Mouse (Mus musculus): ENCODE data around the gene Tnp1. TPM values are rescaled to one million over a fixed set of nuclear protein-coding genes. Genes with fewer than 3 reads are reported as not detected.

Tnp1 gene
- total RNA-seq (2015) (not detected in 2 replicates), total RNA-seq (2017) (not detected in 2 replicates)

DNA sequence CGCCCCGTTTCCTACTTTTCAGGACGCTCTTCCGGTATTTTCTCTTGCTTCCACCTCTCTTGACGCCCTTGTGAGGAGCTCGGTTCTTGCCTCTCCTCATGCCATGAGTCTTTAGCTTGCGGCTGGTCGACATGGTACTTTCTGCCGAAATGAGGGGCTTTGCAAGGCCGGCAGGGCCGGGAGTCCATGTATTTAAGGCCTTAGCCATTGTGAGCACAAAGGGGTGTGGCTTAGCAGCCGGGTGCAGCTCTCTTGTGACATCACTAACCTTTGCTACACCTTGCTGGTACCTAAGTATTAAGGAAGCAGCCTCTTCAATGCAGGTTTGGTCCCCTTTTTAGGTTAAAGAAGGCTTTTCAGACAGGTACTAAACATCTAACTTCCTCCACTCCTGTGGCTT lies at the start of gene Tnp1:
Gene Tnp1, minus strand, starts transcription at position 179 of the 400 bp plus-strand sequence.
- no peak for ATAC-seq (ENCODE audit: poor library complexity, severe bottlenecking)

GRCm38 (mm10) chr1:73064336-73064735 lies 48.6 kb upstream of the Tnp1 start:
- no peak for ATAC-seq (ENCODE audit: poor library complexity, severe bottlenecking)

DNA sequence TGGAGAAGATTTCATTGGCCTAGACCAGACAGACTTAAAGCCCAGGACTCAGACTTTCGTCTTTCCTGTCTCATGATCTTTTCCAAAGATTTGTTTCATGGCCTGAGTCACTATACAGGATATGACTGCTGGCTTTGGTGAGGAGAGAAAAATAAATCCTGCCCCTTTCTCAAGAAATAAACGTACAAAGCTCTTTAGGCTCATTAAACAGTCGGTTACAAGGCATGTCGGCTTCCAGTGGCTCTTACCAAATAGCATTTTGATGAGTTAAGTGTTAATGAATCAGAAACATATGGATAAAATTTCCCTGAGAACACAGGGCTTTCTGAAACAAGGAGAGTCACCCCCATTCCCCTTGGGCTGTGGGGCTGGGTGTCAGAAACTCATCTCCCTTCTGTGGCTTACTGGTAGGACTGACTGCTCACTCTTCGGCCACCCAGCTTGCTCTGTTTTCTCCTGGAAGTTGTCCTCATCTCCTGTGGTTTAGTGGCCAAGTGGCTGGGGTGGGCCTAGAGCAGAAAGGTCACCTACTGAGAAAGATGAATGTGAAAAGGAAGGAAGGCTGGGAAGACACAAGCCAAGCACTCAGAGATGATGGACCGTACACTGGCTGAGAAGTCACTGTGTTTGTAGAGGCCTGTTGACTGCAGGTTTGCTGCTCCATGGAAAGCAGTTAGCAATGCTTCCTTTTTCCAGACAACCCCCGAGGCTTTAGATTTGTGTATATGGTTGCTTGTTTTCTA lies 46.0 kb upstream of the Tnp1 start:
- ATAC-seq (ENCODE audit: poor library complexity, severe bottlenecking) = no peak

DNA sequence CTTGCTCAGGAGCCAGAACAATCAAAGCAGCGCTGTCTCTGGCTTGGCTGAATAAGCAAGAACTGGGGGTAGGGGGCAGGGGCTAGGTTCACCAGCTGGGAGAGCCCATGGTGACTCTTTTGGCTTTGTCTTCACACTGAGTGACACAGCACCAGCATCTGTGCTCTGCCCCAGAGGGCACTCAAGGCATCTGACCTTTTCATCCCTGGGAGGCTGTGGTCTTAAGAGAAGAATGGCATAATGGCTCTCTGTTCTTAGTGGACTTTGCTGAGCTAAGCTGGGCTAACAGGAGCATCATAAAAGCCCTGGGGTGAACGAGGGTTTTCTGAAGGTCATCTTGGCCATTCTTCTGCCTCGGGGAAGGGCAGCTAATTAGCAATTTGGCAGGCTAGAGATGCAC lies 44.6 kb upstream of the Tnp1 start:
- ATAC-seq (ENCODE audit: poor library complexity, severe bottlenecking) = no peak

- ATAC-seq (ENCODE audit: poor library complexity, severe bottlenecking) = no peak
These were observed 40.7 kb upstream of the Tnp1 start for GRCm38 (mm10) chr1:73056266-73057001.

- no peak for ATAC-seq (ENCODE audit: poor library complexity, severe bottlenecking)
These were observed 40.1 kb upstream of the Tnp1 start for GRCm38 (mm10) chr1:73055820-73056219.

DNA sequence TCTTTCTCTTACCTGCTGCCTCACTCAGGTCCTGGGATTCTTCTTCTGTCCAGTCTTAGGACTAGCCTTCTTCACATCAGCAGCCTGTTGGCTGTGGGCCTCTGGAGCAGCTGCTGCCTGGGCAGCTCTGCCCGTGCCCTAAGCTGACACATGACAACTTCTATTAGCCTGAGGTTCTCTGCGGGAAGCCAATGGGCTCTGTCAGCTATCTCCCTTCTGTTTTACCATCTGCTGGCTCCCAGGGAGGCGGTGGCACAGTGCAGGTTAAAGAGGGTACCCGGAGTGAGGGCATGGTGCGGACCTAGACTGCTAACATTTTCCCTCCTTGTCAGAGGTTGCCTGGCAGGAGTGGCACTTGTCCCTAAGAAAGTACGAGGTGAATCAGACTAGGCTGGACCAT lies 39.5 kb upstream of the Tnp1 start:
- ATAC-seq (ENCODE audit: poor library complexity, severe bottlenecking) = no peak

- ATAC-seq (ENCODE audit: poor library complexity, severe bottlenecking) = no peak
These were observed 38.0 kb upstream of the Tnp1 start for GRCm38 (mm10) chr1:73053545-73054326.

- no peak for ATAC-seq (ENCODE audit: poor library complexity, severe bottlenecking)
These were observed 31.4 kb upstream of the Tnp1 start for GRCm38 (mm10) chr1:73046896-73047672.

DNA sequence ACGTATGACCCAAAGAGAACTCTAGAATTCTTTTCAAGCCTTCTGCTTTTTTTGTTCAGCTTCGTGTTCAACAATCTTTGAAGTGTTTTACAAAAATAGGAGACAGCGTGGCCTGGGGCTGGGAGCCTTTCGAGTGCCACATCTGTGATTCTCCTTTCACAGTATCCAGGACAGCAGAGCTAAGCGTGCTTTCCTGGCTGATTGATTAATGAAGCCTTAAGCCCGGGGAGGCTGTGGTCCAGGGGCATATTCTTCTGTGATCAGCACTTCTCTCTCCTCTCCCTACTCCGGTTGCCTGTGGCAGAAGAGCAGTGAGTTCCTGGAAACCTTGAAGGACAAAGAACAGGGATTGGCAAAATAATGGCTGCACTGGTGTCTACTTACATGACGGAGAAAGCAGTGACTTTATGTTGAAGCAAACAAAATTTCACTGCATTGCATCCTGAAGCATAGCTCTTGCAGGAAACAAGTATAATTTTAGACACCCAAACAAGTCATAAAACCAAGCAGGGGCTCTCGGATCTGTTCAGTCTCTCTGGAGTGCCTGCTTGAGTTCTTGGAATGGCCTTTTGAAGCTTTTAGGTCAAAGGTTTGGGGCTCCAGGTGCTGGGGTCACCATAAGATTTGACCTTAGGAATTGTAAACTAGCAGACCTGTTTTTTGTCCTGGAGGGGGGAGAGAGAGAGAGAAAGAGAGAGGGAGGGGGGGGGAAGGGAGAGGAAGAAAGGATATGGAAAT lies 30.4 kb upstream of the Tnp1 start:
- ATAC-seq (ENCODE audit: poor library complexity, severe bottlenecking) = no peak

DNA sequence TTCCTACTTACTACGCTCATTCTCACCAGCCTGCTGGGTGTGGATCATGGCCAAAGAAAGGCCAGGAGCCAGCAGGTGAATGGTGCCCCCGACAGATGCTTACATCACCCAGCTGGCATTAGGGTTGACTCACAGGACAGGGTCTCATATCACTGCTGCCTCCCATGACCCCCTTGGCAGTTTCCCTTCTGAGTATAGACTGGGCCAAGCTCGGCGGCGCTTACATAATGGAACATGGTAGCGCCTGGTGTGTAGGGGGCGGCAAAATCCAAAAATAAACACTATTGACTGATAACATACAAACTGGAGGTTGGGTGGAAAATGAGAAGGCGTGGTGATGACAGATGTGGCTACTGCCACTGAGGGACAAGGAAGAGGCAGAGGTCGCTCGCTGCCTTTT lies 28.0 kb upstream of the Tnp1 start:
- no peak for ATAC-seq (ENCODE audit: poor library complexity, severe bottlenecking)

DNA sequence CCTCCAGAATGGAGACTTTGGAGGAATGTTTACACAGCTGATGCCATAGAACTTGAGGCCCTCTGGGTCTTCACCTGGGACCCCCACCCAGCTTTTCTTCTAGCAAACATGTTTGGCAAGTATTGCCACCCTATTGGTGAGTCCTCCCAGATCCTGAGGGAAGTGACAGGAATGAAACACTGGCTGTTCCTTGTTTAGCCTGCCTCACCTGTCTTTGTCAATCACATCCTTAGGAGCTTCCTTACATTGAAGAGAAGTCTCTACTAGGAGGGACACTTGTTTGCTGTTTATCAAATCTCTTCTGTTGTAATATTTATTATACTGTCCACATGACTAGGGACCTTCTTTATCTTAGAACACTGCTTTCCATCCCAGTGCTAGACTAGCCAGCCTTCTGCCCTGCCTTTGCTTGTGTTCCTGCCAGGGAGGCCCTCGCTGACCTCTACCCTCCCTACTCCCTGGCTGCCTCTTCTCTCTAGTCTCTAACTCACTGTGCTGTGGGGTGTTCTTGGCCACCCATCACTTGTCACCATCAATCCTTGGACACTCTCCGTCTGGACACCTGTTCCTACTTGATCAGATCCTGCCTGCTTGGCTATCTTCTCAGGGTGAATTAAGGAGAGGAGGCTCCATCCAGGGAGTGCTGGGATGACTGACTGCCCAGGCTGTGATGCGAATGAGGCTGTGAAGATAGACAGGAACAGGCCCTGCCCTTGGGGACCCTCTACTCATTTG lies 25.1 kb upstream of the Tnp1 start:
- no peak for ATAC-seq (ENCODE audit: poor library complexity, severe bottlenecking)

DNA sequence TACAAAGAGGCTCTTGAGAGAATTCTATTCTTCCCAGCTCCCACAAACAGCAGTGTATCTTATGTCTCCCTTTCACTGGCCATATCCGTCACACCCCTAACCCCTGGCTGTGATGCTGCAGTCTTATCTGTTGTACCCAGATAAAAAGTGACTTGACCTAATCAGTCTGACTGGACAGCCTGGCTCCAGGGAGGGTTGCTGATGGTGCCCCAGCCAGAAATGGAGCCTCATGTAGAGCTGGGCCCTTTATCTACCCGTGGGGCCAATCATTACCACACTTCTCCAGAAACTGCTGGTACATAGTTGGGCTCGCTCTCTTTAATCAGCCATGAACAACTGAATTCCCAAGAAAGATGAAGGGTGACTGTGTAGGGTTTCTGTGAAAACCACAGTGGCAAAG lies 22.8 kb upstream of the Tnp1 start:
- no peak for ATAC-seq (ENCODE audit: poor library complexity, severe bottlenecking)

- ATAC-seq (ENCODE audit: poor library complexity, severe bottlenecking) = no peak
These were observed 20.8 kb upstream of the Tnp1 start for GRCm38 (mm10) chr1:73036536-73036935.

GRCm38 (mm10) chr1:73035726-73036125 lies 20.0 kb upstream of the Tnp1 start:
- no peak for ATAC-seq (ENCODE audit: poor library complexity, severe bottlenecking)

GRCm38 (mm10) chr1:73032491-73032890 lies 16.8 kb upstream of the Tnp1 start:
- no peak for ATAC-seq (ENCODE audit: poor library complexity, severe bottlenecking)

GRCm38 (mm10) chr1:73028741-73029140 lies 13.0 kb upstream of the Tnp1 start:
- ATAC-seq (ENCODE audit: poor library complexity, severe bottlenecking) = no peak

GRCm38 (mm10) chr1:73027381-73027780 lies 11.7 kb upstream of the Tnp1 start:
- no peak for ATAC-seq (ENCODE audit: poor library complexity, severe bottlenecking)

DNA sequence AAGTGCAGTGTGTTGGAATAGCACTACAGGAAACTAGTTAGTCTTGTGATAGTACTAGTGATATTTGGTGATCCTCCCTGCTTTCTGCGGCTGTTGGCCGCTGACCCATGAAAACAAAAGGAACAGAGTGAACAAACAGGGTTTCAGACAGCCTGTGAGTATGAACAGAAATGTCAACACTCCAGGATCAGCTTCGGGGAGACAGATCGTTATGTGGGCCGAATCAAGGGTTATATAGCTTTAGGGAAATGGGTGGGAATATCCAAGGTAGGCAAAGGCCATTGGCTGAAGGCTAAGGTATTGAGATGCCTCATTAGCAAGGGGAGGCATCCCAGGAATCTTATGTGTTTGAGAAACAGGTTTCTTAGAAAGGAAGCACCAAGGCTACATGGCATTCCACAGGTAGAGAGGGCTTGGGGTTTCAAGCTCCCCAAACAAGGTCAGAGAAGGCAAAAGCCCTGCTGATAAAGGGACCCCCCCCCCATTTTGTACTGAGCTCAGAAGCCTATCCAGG lies 11.1 kb upstream of the Tnp1 start:
- no peak for ATAC-seq (ENCODE audit: poor library complexity, severe bottlenecking)
